Mouse (Mus musculus) CH12F3 (cell line): ENCODE data around the gene Xlr4c.
"Not testable (repeated sequence)": the region's sequence is repeated elsewhere in the genome, so short reads cannot be mapped to it uniquely, and the experiment has no call there.

Experiments
- in situ Hi-C: fragments of 300-500 bp; cut with MboI; formaldehyde crosslinking; loops from 2 replicates; pipeline ENCODE4 v1.14.3; 2020; ENCODE audit warnings: low sequenced_read_pairs

Gene Xlr4c

GRCm38 (mm10) chrX:73242821-73243325, at the start of gene Xlr4c:
Gene Xlr4c (minus strand): TSS chrX:73243130.
- in situ Hi-C loops = not testable (repeated sequence)

DNA sequence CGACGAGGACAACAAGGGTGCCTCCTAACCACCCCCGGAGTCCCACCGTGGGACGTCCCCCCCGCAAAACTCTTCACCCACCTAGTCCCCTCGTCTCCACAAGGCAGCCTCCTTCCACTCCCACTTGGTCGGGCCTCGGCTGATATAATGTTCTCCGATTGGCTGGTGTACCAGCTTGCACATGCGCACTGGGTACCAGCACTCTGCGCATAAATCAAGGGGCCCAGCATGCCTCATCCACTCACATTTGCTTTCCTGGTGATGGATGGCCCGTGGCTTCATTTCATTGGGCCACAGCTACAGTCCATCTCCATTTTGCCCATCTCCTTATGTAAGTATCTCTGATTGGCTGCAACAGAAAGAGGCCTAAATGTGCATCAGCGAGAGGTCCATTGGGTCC, 22.3 kb upstream of the Xlr4c start, which contains the start of gene Xlr3c:
Gene Xlr3c, minus strand, starts transcription at position 121 of the 400 bp plus-strand sequence.
- in situ Hi-C loops = not testable (repeated sequence)

GRCm38 (mm10) chrX:73262428-73262827, 19.5 kb upstream of the Xlr4c start:
- in situ Hi-C loops = not testable (repeated sequence)

- in situ Hi-C loops = no loop called here
Observed at GRCm38 (mm10) chrX:73229288-73229687, 13.6 kb downstream of the Xlr4c start.

DNA sequence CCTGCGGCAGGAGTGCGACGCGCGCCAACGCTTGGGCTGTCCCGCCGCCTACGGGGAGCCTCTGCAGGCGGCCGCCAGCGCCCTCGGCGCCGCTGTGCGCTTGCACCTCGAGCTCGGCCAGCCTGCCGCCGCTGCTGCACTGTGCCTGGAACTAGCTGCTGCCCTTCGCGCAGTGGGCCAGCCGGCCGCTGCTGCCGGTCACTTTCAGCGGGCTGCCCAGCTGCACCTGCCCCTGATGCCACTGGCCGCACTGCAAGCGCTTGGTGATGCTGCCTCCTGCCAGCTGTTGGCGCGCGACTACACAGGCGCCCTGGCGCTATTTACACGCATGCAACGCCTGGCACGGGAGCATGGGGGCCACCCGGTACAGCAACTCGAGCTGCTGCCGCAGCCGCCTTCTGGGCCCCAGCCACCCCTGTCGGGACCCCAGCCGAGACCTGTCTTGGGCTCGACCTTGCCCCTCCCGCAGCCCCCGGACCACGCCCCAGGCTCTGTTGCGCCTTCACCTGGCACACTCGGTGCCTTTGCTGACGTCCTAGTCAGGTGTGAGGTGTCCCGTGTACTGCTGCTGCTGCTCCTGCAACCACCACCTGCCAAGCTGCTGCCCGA, 14.2 kb downstream of the Xlr4c start:
- in situ Hi-C loops = no loop called here

GRCm38 (mm10) chrX:73227914-73228605, 14.9 kb downstream of the Xlr4c start, which contains the start of gene F8a:
Gene F8a (plus strand): TSS chrX:73228291.
- in situ Hi-C loops = no loop called here

- in situ Hi-C loops = no loop called here
Observed at GRCm38 (mm10) chrX:73225365-73225764, 17.6 kb downstream of the Xlr4c start.

DNA sequence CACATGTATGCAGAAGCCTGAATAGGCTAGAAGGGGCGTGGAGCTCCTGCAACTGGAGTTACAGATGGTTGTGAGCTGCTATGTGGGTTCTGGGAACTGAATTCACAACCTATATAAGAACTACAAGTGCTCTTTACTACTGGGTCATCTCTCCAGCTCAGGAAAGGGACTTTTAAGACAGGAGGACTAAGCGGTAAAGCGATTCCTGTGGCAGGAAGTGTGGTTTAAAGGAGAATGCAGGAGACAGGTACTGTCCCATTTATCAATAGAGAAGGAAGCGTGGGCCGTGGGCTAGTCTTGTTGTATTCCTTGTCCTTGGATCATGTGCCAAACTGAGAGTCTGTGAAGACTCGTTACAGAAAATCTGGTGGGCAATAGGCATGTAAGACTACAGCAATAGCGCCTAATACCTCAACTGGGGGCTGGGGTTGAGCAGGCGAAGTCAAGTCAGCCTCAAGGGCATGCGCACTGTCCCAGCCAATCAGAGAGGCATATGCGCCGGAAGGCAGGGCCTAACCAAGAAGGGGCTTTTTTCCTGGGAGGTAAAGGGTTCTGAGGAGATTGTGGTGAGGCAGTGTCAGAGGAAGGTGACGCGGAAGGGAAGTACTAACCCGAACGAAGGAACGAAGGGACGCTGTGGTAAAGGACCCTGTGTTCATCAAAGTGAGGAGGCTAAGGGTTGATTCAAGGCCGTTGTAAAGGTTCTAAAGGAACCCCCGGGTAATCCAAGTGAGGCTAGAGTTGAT, 28.9 kb downstream of the Xlr4c start, which contains the start of gene Xlr4b:
Gene Xlr4b, plus strand, starts transcription at position 515 of the 746 bp plus-strand sequence.
- in situ Hi-C loops = not testable (repeated sequence)

GRCm38 (mm10) chrX:73191934-73192333, 51.0 kb downstream of the Xlr4c start, which contains the start of gene Xlr3b:
Gene Xlr3b (plus strand): TSS chrX:73192207.
- in situ Hi-C loops = not testable (repeated sequence)
